In the genomic region with DNA sequence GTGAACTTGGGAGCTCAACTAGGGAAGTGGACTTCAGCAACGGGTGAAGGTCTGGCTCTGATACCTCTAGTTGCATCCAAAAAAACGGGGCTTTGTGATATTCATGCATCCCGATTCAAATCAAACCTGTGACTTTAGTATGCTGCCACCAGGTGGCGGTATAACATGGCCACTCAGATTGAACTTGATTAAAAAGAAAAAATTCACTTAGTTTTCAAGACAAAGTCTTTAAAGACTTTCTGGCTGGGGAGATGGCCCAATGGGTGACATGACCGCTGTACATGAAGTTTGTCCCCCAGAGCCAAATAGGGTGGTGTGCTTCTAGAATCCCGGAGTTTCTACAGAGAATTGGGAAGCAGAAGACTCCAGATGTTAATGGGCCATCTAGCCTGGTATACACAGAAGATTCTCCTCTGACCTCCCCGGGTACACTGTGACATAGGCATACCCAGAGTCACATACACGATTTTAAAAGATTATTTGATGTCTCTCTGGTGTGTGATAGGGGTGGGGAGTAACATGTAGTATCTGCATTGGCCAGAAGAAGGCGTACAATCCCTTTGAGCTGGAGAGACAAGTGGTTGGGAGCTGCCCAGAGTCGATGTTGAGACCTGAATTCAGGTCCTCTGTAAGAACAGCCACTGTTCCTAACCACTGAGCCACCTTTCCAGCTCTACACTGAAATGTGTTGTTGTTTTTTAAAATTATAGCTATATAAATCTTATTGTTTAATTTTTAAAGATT, we compare ENCODE assay signal across 8 mouse cellular contexts. TPM values are rescaled to one million over a fixed set of nuclear protein-coding genes. Genes with fewer than 3 reads are reported as not detected.
A peak's percentile ranks its signal among the peaks of the same experiment; 100 is the strongest.
DNase-seq lines count a peak whose midpoint lies in the region; ATAC-seq and TF ChIP-seq lines count a peak whose summit lies in the region.
"Had no signal": no experiment of that assay in that cellular context is flagged by ENCODE, and none has a peak within 500 bp of the region (broad histone marks: within the 10 kb centered on the region; RNA-seq: fewer than 3 reads in every experiment).

No protein-coding gene starts in this region.

- no peaks in the 10 kb centered on the region for H3K27me3 ChIP-seq in kidney, adult 2 months (replicated peaks; ENCODE audit: control insufficient read depth, insufficient read depth, low read length)
- no peaks in the 10 kb centered on the region for H3K27me3 ChIP-seq in kidney, embryonic 14.5 days (ENCODE audit: control insufficient read depth, insufficient read depth, low read length)
- H3K27me3 ChIP-seq: heart, embryonic 15.5 days had no signal

- peaks cover 6% of the 10 kb centered on the region; the same call in 1 of the 2 replicates for H3K4me1 ChIP-seq in kidney, adult 2 months (ENCODE audit: control insufficient read depth, insufficient read depth, low read length)
- H3K4me1 ChIP-seq in kidney, embryonic 14.5 days (ENCODE audit: control insufficient read depth, insufficient read depth, low read length): 0 out of 2 replicates have a peak, but pooled peaks cover 4% of the 10 kb centered on the region

- no peak overlapping the region for H3K4me2 ChIP-seq in kidney, embryonic 14.5 days (replicated peaks; ENCODE audit: low read depth, low read length)
- H3K4me2 ChIP-seq: heart, embryonic 15.5 days had no signal

- no peaks in the 10 kb centered on the region for H3K36me3 ChIP-seq in kidney, adult 2 months (ENCODE audit: control insufficient read depth, insufficient read depth, low read length)
- H3K36me3 ChIP-seq in kidney, embryonic 14.5 days (ENCODE audit: control insufficient read depth, insufficient read depth, low read length): no peaks in the 10 kb centered on the region
- H3K36me3 ChIP-seq: heart, embryonic 15.5 days had no signal

- peak; percentile 27; the same call in 1 of the 2 replicates for TF ChIP-seq CTCF in kidney, adult 2 months (conservative IDR thresholded peaks at IDR 0.05; ENCODE audit: insufficient read depth, insufficient read length, low read depth, low read length)

- no peak for TF ChIP-seq POLR2A in kidney, adult 2 months (IDR thresholded peaks at IDR 0.05; ENCODE audit: low read depth, low read length)

- no peaks in the 10 kb centered on the region for H3K9me3 ChIP-seq in kidney, embryonic 14.5 days (ENCODE audit: control insufficient read depth, low read length)
- H3K9me3 ChIP-seq: heart, embryonic 15.5 days had no signal

- no peak overlapping the region for H3K27ac ChIP-seq in kidney, adult 2 months (ENCODE audit: insufficient read depth, low read depth, low read length)
- no peak overlapping the region for H3K27ac ChIP-seq in kidney, embryonic 14.5 days (ENCODE audit: low read depth, low read length)
- H3K27ac ChIP-seq: heart, embryonic 15.5 days had no signal

- 31% methylated on average over 10 of the region's 10 CpGs for WGBS in kidney, adult 2 months
- WGBS in kidney, embryonic 14.5 days: 51% methylated on average over 10 of the region's 10 CpGs

- H3K4me3 ChIP-seq in kidney, adult 2 months (ENCODE audit: insufficient read depth, low read depth, low read length): no peak overlapping the region
- H3K4me3 ChIP-seq in kidney, embryonic 14.5 days (ENCODE audit: low read length): no peak overlapping the region
- H3K4me3 ChIP-seq: heart, embryonic 15.5 days had no signal

- no peak overlapping the region for H3K9ac ChIP-seq in kidney, embryonic 14.5 days (ENCODE audit: low read depth, low read length)
- H3K9ac ChIP-seq: heart, embryonic 15.5 days had no signal

- peak; percentile 74 for DNase-seq in kidney, adult 2 months
- DNase-seq in CD8-positive naive resting alpha-beta T cell, adult 2 months (ENCODE audit: low read depth in 2 of 2, low spot score in 2 of 2): peak; percentile 50 to 67
- DNase-seq in MEL-GATA-1-ER (ENCODE audit: extremely low read depth, low read depth): peak; percentile 54
- DNase-seq in cerebellum, postnatal 25 days: peak; percentile 65 to 77
- DNase-seq in kidney, postnatal 4 days: peak; percentile 77 to 82
- DNase-seq in retina, embryonic 14.5 days (ENCODE audit: low spot score): peak; percentile 86

- ATAC-seq in kidney, embryonic 14.5 days (ENCODE audit: low FRiP score, low TSS enrichment): no peak

RNA-seq across cellular contexts. Expression of gene Ldlrap1, which starts 25.6 kb away (rescaled TPM):
- 21.8 and 22.0 TPM in 2 replicates for polyA plus RNA-seq in kidney, adult 2 months (2012; rRNA removed)
- 10.7 and 19.9 TPM in 2 replicates for polyA plus RNA-seq in kidney, embryonic 14.5 days (2014; fragmentation: Nextera tagmentation; extraction: Ambion mirVana)

RNA-seq across cellular contexts. Expression of gene Maco1, which starts 59.8 kb away (rescaled TPM):
- polyA plus RNA-seq in kidney, adult 2 months (2012; rRNA removed): 8.5 and 10.8 TPM in 2 replicates
- 40.8 and 43.5 TPM in 2 replicates for polyA plus RNA-seq in kidney, embryonic 14.5 days (2014; fragmentation: Nextera tagmentation; extraction: Ambion mirVana)
